Mouse (Mus musculus): ENCODE results near the gene Hepacam.

DNA sequence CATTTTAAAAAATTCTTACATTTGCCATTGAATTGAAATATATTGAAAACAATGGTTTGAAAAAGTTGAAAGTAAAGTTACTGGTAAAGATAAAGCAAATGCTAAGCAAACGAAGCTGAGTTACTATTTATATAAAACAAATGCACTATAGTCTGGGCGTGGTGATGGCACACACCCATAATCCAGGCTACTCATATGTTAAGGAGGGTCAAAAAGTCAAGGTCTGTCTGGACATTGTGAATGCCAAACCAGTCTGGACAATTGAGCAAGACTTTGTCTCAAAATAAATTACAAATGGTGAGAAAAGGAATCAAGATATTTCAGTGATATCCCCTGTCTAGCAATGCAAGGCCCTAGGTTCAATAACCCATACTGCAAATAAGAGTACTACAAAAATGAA is 23.7 kb downstream of the Hepacam start:
- no peak for TF ChIP-seq POLR2A (IDR thresholded peaks at IDR 0.05; ENCODE audit: low read depth, low read length)
- no peak for TF ChIP-seq CTCF (IDR thresholded peaks at IDR 0.05; ENCODE audit: extremely low read depth, insufficient read depth, insufficient read length, insufficient replicate concordance)

All from spleen, adult 2 months (tissue).